Mouse (Mus musculus) forebrain, embryonic 11.5 days (tissue): ENCODE measurements around the gene Mrtfa. TPM values are rescaled to one million over a fixed set of nuclear protein-coding genes. Genes with fewer than 3 reads are reported as not detected.

Source experiments
- ATAC-seq: fragments of 200-750 bp; cut with Nextera tagmentation; replicated peaks from 2 replicates; pipeline ENCODE4 v1.8.0; 2017; ENCODE audit warnings: moderate TSS enrichment; ENCODE audit not compliant: low FRiP score
- DNase-seq: peaks from one replicate; pipeline ENCODE4 v3.0.0-alpha.2; 2017; ENCODE audit warnings: low spot score
- H3K27ac ChIP-seq: fragments of 300-500 bp; sonication (generic); 2 replicates; pipeline ENCODE4 v1.5.1; 2014; ENCODE audit warnings: low read depth, low read length
- H3K27me3 ChIP-seq: fragments of 300-500 bp; sonication (generic); 2 replicates; pipeline ENCODE4 v1.6.1; 2014; ENCODE audit warnings: mild to moderate bottlenecking, low read length, mixed read lengths; ENCODE audit not compliant: control insufficient read depth, insufficient read depth
- H3K36me3 ChIP-seq: fragments of 300-500 bp; sonication (generic); 2 replicates; pipeline ENCODE4 v1.6.1; 2014; ENCODE audit warnings: mild to moderate bottlenecking, low read length, moderate library complexity, mixed read lengths; ENCODE audit not compliant: control insufficient read depth, insufficient read depth
- H3K4me1 ChIP-seq: fragments of 300-500 bp; sonication (generic); replicated peaks from 2 replicates; pipeline ENCODE4 v1.6.1; 2014; ENCODE audit warnings: low read length, mixed read lengths; ENCODE audit not compliant: control insufficient read depth, insufficient read depth
- H3K4me2 ChIP-seq: fragments of 300-500 bp; sonication (generic); 2 replicates; pipeline ENCODE4 v1.6.1; 2014; ENCODE audit warnings: low read depth, mild to moderate bottlenecking, low read length, moderate library complexity, mixed read lengths; ENCODE audit not compliant: severe bottlenecking
- H3K4me3 ChIP-seq: fragments of 300-500 bp; sonication (generic); 2 replicates; pipeline ENCODE4 v1.5.1; 2014; ENCODE audit warnings: low read depth, low read length
- H3K9ac ChIP-seq: fragments of 300-500 bp; sonication (generic); 2 replicates; pipeline ENCODE4 v1.6.1; 2014; ENCODE audit warnings: low read length
- H3K9me3 ChIP-seq: fragments of 300-500 bp; sonication (generic); 2 replicates; pipeline ENCODE4 v1.6.1; 2016; ENCODE audit warnings: low read length, mixed read lengths; ENCODE audit not compliant: control insufficient read depth
- WGBS: fragments of 180-500 bp; shearing (Covaris S2); extraction: QIAGEN DNeasy Blood & Tissue Kit; methylation state at CpG from one replicate; pipeline ENCODE4 v1.1.7; 2014; 5-methylcytosine and 5-hydroxymethylcytosine counted together
- polyA plus RNA-seq: library from polyadenylated mRNA; unstranded; fragments of >200 nt; fragmentation: Nextera tagmentation; extraction: Ambion mirVana; gene quantifications from 2 replicates; pipeline ENCODE4 v1.2.1, GENCODE M21; 2014

Gene Mrtfa
- polyA plus RNA-seq, 1 experiment from 2014 or later = 30.5 TPM

GRCm38 (mm10) chr15:81057736-81058135 is 132.8 kb downstream of the Mrtfa start:
- H3K27ac ChIP-seq = no peak overlapping the region
- DNase-seq = no peak
- H3K4me3 ChIP-seq = no peak overlapping the region
- 93% methylated on average over 5 of the region's 5 CpGs for WGBS
- no peak for ATAC-seq
- no peaks in the 10 kb centered on the region for H3K4me1 ChIP-seq
- no peak overlapping the region for H3K9ac ChIP-seq
- H3K36me3 ChIP-seq = no peaks in the 10 kb centered on the region
- H3K9me3 ChIP-seq = no peaks in the 10 kb centered on the region
- no peak overlapping the region for H3K4me2 ChIP-seq
- H3K27me3 ChIP-seq = no peaks in the 10 kb centered on the region

GRCm38 (mm10) chr15:81055488-81055887 is 135.1 kb downstream of the Mrtfa start:
- Histone ChIP-seq H3K36me3 (no peaks in the 10 kb centered on the region), H3K4me2 (no peak overlapping the region), H3K4me1 (no peaks in the 10 kb centered on the region), H3K27ac (no peak overlapping the region), H3K9me3 (no peaks in the 10 kb centered on the region), H3K4me3 (no peak overlapping the region), H3K27me3 (no peaks in the 10 kb centered on the region), H3K9ac (no peak overlapping the region)
- ATAC-seq (no peak), DNase-seq (no peak)
- 88% methylated on average over 2 of the region's 2 CpGs for WGBS

GRCm38 (mm10) chr15:81052491-81052890 is 138.1 kb downstream of the Mrtfa start:
- no peak for ATAC-seq
- WGBS = 92% methylated on average over 5 of the region's 5 CpGs
- no peak for DNase-seq
- H3K4me2 ChIP-seq = no peak overlapping the region
- H3K36me3 ChIP-seq = no peaks in the 10 kb centered on the region
- H3K4me1 ChIP-seq = no peaks in the 10 kb centered on the region
- no peak overlapping the region for H3K9ac ChIP-seq
- no peak overlapping the region for H3K27ac ChIP-seq
- H3K4me3 ChIP-seq = no peak overlapping the region
- no peaks in the 10 kb centered on the region for H3K9me3 ChIP-seq
- no peaks in the 10 kb centered on the region for H3K27me3 ChIP-seq

- Histone ChIP-seq H3K27me3 (no peaks in the 10 kb centered on the region), H3K9ac (no peak overlapping the region), H3K36me3 (no peaks in the 10 kb centered on the region), H3K4me2 (no peak overlapping the region), H3K9me3 (no peaks in the 10 kb centered on the region), H3K4me1 (no peaks in the 10 kb centered on the region), H3K27ac (no peak overlapping the region), H3K4me3 (no peak overlapping the region)
- DNase-seq (no peak), ATAC-seq (no peak)
- 71% methylated on average over 3 of the region's 3 CpGs for WGBS
These were observed 140.1 kb downstream of the Mrtfa start for GRCm38 (mm10) chr15:81050488-81050887.

GRCm38 (mm10) chr15:81049401-81050053 is 141.0 kb downstream of the Mrtfa start:
- Histone ChIP-seq H3K9ac (no peak overlapping the region), H3K4me3 (no peak overlapping the region), H3K36me3 (no peaks in the 10 kb centered on the region), H3K27ac (no peak overlapping the region), H3K9me3 (no peaks in the 10 kb centered on the region), H3K27me3 (no peaks in the 10 kb centered on the region), H3K4me1 (no peaks in the 10 kb centered on the region), H3K4me2 (no peak overlapping the region)
- ATAC-seq (no peak), DNase-seq (no peak)
- 76% methylated on average over 6 of the region's 6 CpGs for WGBS

- Histone ChIP-seq H3K4me2 (no peak overlapping the region), H3K36me3 (no peaks in the 10 kb centered on the region), H3K4me1 (no peaks in the 10 kb centered on the region), H3K4me3 (no peak overlapping the region), H3K9me3 (no peaks in the 10 kb centered on the region), H3K9ac (no peak overlapping the region), H3K27ac (no peak overlapping the region), H3K27me3 (no peaks in the 10 kb centered on the region)
- whole genome bisulfite sequencing = 51% methylated on average over 10 of the region's 10 CpGs
- no peak for DNase-seq
- no peak for ATAC-seq
These were observed 143.1 kb downstream of the Mrtfa start for GRCm38 (mm10) chr15:81047497-81047896.

- Histone ChIP-seq H3K9ac (no peak overlapping the region), H3K4me2 (no peak overlapping the region), H3K4me3 (no peak overlapping the region), H3K27me3 (no peaks in the 10 kb centered on the region), H3K9me3 (no peaks in the 10 kb centered on the region), H3K36me3 (no peaks in the 10 kb centered on the region), H3K4me1 (no peaks in the 10 kb centered on the region), H3K27ac (no peak overlapping the region)
- WGBS = 93% methylated on average over 7 of the region's 7 CpGs
- DNase-seq = no peak
- ATAC-seq = no peak
These were observed 144.5 kb downstream of the Mrtfa start for GRCm38 (mm10) chr15:81046061-81046460.

- DNase-seq (no peak), ATAC-seq (no peak)
- H3K4me1 ChIP-seq = no peaks in the 10 kb centered on the region
- H3K4me2 ChIP-seq = no peak overlapping the region
- no peaks in the 10 kb centered on the region for H3K36me3 ChIP-seq
- no peak overlapping the region for H3K27ac ChIP-seq
- H3K9ac ChIP-seq = no peak overlapping the region
- H3K27me3 ChIP-seq = no peaks in the 10 kb centered on the region
- no peak overlapping the region for H3K4me3 ChIP-seq
- no peaks in the 10 kb centered on the region for H3K9me3 ChIP-seq
- whole genome bisulfite sequencing = 93% methylated on average over 4 of the region's 4 CpGs
These were observed 145.2 kb downstream of the Mrtfa start for GRCm38 (mm10) chr15:81045336-81045735.

GRCm38 (mm10) chr15:81044446-81044845 is 146.1 kb downstream of the Mrtfa start:
- Histone ChIP-seq H3K4me3 (no peak overlapping the region), H3K27me3 (no peaks in the 10 kb centered on the region), H3K36me3 (no peaks in the 10 kb centered on the region), H3K9ac (no peak overlapping the region), H3K9me3 (no peaks in the 10 kb centered on the region), H3K4me1 (no peaks in the 10 kb centered on the region), H3K27ac (no peak overlapping the region), H3K4me2 (no peak overlapping the region)
- DNase-seq = no peak
- WGBS = 92% methylated on average over 9 of the region's 9 CpGs
- no peak for ATAC-seq
